Mouse (Mus musculus) embryonic facial prominence, embryonic 14.5 days (tissue): ENCODE results near the gene Cacna2d3. TPM values are rescaled to one million over a fixed set of nuclear protein-coding genes. Genes with fewer than 3 reads are reported as not detected.

ENCODE experiments used
- ATAC-seq: fragments of 200-750 bp; cut with Nextera tagmentation; 2 replicates; pipeline ENCODE4 v1.8.0; 2017; ENCODE audit warnings: low read depth, moderate number of reproducible peaks, moderate TSS enrichment
- DNase-seq: peaks from one replicate; pipeline ENCODE4 v3.0.0-alpha.2; 2015; ENCODE audit warnings: low spot score
- H3K27ac ChIP-seq: fragments of 300-500 bp; sonication (generic); replicated peaks from 2 replicates; pipeline ENCODE4 v1.5.1; 2014; ENCODE audit warnings: low read depth, mild to moderate bottlenecking, low read length, moderate library complexity
- H3K27me3 ChIP-seq: fragments of 300-500 bp; sonication (generic); replicated peaks from 2 replicates; pipeline ENCODE4 v1.6.1; 2014; ENCODE audit warnings: low read length; ENCODE audit not compliant: control insufficient read depth, insufficient read depth
- H3K36me3 ChIP-seq: fragments of 300-500 bp; sonication (generic); 2 replicates; pipeline ENCODE4 v1.6.1; 2014; ENCODE audit warnings: low read length, mixed read lengths; ENCODE audit not compliant: control insufficient read depth, insufficient read depth
- H3K4me1 ChIP-seq: fragments of 300-500 bp; sonication (generic); 2 replicates; pipeline ENCODE4 v1.6.1; 2014; ENCODE audit warnings: antibody characterized with exemption, low read length; ENCODE audit not compliant: control insufficient read depth, insufficient read depth
- H3K4me2 ChIP-seq: fragments of 300-500 bp; sonication (generic); 2 replicates; pipeline ENCODE4 v1.6.1; 2014; ENCODE audit warnings: low read depth, mild to moderate bottlenecking, low read length, moderate library complexity, mixed read lengths
- H3K4me3 ChIP-seq: fragments of 300-500 bp; sonication (generic); 2 replicates; pipeline ENCODE4 v1.5.1; 2014; ENCODE audit warnings: low read depth, mild to moderate bottlenecking, low read length
- H3K9ac ChIP-seq: fragments of 300-500 bp; sonication (generic); 2 replicates; pipeline ENCODE4 v1.6.1; 2014; ENCODE audit warnings: low read depth, mild to moderate bottlenecking, low read length, moderate library complexity, mixed read lengths
- H3K9me3 ChIP-seq: fragments of 300-500 bp; sonication (generic); 2 replicates; pipeline ENCODE4 v1.6.1; 2016; ENCODE audit warnings: low read length; ENCODE audit not compliant: control insufficient read depth
- WGBS: fragments of 180-500 bp; shearing (Covaris S2); extraction: QIAGEN DNeasy Blood & Tissue Kit; methylation state at CpG from one replicate; pipeline ENCODE4 v1.1.7; 2014; 5-methylcytosine and 5-hydroxymethylcytosine counted together
- polyA plus RNA-seq: library from polyadenylated mRNA; unstranded; fragments of >200 nt; fragmentation: Nextera tagmentation; extraction: Ambion mirVana; gene quantifications from 2 replicates; pipeline ENCODE4 v1.2.1, GENCODE M21; 2014

The Cacna2d3 gene
- polyA plus RNA-seq, 1 experiment from 2014 or later, result 16.4 TPM

- H3K4me2 ChIP-seq, result peak overlapping the region; percentile 24
- H3K27ac ChIP-seq, result peak overlapping the region; percentile 77
- WGBS, result 10% methylated on average over 4 of the region's 4 CpGs
- H3K36me3 ChIP-seq, result no peaks in the 10 kb centered on the region
- peaks cover 14% of the 10 kb centered on the region; the same call in 1 of the 2 replicates for H3K4me1 ChIP-seq
- H3K27me3 ChIP-seq, result no peaks in the 10 kb centered on the region
- no peaks in the 10 kb centered on the region for H3K9me3 ChIP-seq
- DNase-seq, result peak; percentile 86
- no peak overlapping the region for H3K4me3 ChIP-seq
- peak; percentile 67 for ATAC-seq
- no peak overlapping the region for H3K9ac ChIP-seq
Measured at GRCm38 (mm10) chr14:29442476-29442875, 279.2 kb downstream of the Cacna2d3 start.

- no peak overlapping the region for H3K27ac ChIP-seq
- no peak for DNase-seq
- no peak overlapping the region for H3K9ac ChIP-seq
- no peak overlapping the region for H3K4me2 ChIP-seq
- no peaks in the 10 kb centered on the region for H3K27me3 ChIP-seq
- 54% methylated on average over 7 of the region's 7 CpGs for WGBS
- no peak overlapping the region for H3K4me3 ChIP-seq
- H3K9me3 ChIP-seq, result no peaks in the 10 kb centered on the region
- peaks cover 12% of the 10 kb centered on the region; the same call in 1 of the 2 replicates for H3K4me1 ChIP-seq
- no peak for ATAC-seq
- H3K36me3 ChIP-seq, result no peaks in the 10 kb centered on the region
Measured at GRCm38 (mm10) chr14:29438666-29439065, 283.0 kb downstream of the Cacna2d3 start.

- H3K9ac ChIP-seq, result no peak overlapping the region
- H3K36me3 ChIP-seq, result no peaks in the 10 kb centered on the region
- H3K4me3 ChIP-seq, result no peak overlapping the region
- H3K4me2 ChIP-seq, result no peak overlapping the region
- H3K27me3 ChIP-seq, result no peaks in the 10 kb centered on the region
- H3K4me1 ChIP-seq, result peaks cover 11% of the 10 kb centered on the region; the same call in 1 of the 2 replicates
- no peaks in the 10 kb centered on the region for H3K9me3 ChIP-seq
- no peak overlapping the region for H3K27ac ChIP-seq
- WGBS, result 61% methylated on average over 3 of the region's 3 CpGs
- ATAC-seq (no peak), DNase-seq (no peak)
Measured at GRCm38 (mm10) chr14:29438251-29438650, 283.4 kb downstream of the Cacna2d3 start.

- DNase-seq, result no peak
- Histone ChIP-seq H3K27me3 (no peaks in the 10 kb centered on the region), H3K27ac (no peak overlapping the region), H3K36me3 (no peaks in the 10 kb centered on the region), H3K4me1 (no peaks in the 10 kb centered on the region), H3K9ac (no peak overlapping the region), H3K4me3 (no peak overlapping the region), H3K4me2 (no peak overlapping the region), H3K9me3 (no peaks in the 10 kb centered on the region)
- no peak for ATAC-seq
Measured at GRCm38 (mm10) chr14:29435203-29435602, 286.5 kb downstream of the Cacna2d3 start.

GRCm38 (mm10) chr14:29433716-29434115 lies 287.9 kb downstream of the Cacna2d3 start:
- ATAC-seq (no peak), DNase-seq (no peak)
- Histone ChIP-seq H3K9ac (no peak overlapping the region), H3K36me3 (no peaks in the 10 kb centered on the region), H3K27ac (no peak overlapping the region), H3K27me3 (no peaks in the 10 kb centered on the region), H3K4me3 (no peak overlapping the region), H3K9me3 (no peaks in the 10 kb centered on the region), H3K4me2 (no peak overlapping the region), H3K4me1 (no peaks in the 10 kb centered on the region)
- WGBS, result 78% methylated on average over 3 of the region's 3 CpGs

GRCm38 (mm10) chr14:29433076-29433714 lies 288.5 kb downstream of the Cacna2d3 start:
- 65% methylated on average over 5 of the region's 5 CpGs for WGBS
- ATAC-seq (no peak), DNase-seq (no peak)
- Histone ChIP-seq H3K4me2 (no peak overlapping the region), H3K9me3 (no peaks in the 10 kb centered on the region), H3K4me3 (no peak overlapping the region), H3K9ac (no peak overlapping the region), H3K4me1 (no peaks in the 10 kb centered on the region), H3K27ac (no peak overlapping the region), H3K27me3 (no peaks in the 10 kb centered on the region), H3K36me3 (no peaks in the 10 kb centered on the region)

- H3K36me3 ChIP-seq, result no peaks in the 10 kb centered on the region
- H3K27me3 ChIP-seq, result no peaks in the 10 kb centered on the region
- H3K4me1 ChIP-seq, result no peaks in the 10 kb centered on the region
- H3K4me3 ChIP-seq, result no peak overlapping the region
- no peak for ATAC-seq
- H3K4me2 ChIP-seq, result no peak overlapping the region
- no peak overlapping the region for H3K9ac ChIP-seq
- no peaks in the 10 kb centered on the region for H3K9me3 ChIP-seq
- DNase-seq, result no peak
- 63% methylated on average over 2 of the region's 2 CpGs for WGBS
- no peak overlapping the region for H3K27ac ChIP-seq
Measured at GRCm38 (mm10) chr14:29429788-29430187, 291.9 kb downstream of the Cacna2d3 start.

GRCm38 (mm10) chr14:29425666-29426065 lies 296.0 kb downstream of the Cacna2d3 start:
- DNase-seq, result no peak

GRCm38 (mm10) chr14:29425208-29425607 lies 296.5 kb downstream of the Cacna2d3 start:
- no peak overlapping the region for H3K27ac ChIP-seq
- DNase-seq, result no peak
- H3K36me3 ChIP-seq, result no peaks in the 10 kb centered on the region
- ATAC-seq, result no peak
- H3K27me3 ChIP-seq, result no peaks in the 10 kb centered on the region
- no peaks in the 10 kb centered on the region for H3K4me1 ChIP-seq
- H3K4me3 ChIP-seq, result no peak overlapping the region
- no peak overlapping the region for H3K9ac ChIP-seq
- 85% methylated on average over 3 of the region's 3 CpGs for WGBS
- no peaks in the 10 kb centered on the region for H3K9me3 ChIP-seq
- no peak overlapping the region for H3K4me2 ChIP-seq

More at GRCm38 (mm10) chr14:29425666-29426065, 296.0 kb downstream of the Cacna2d3 start:
- Histone ChIP-seq H3K27me3 (no peaks in the 10 kb centered on the region), H3K4me2 (no peak overlapping the region), H3K9me3 (no peaks in the 10 kb centered on the region), H3K36me3 (no peaks in the 10 kb centered on the region), H3K4me3 (no peak overlapping the region), H3K27ac (no peak overlapping the region), H3K4me1 (no peaks in the 10 kb centered on the region), H3K9ac (no peak overlapping the region)
- 71% methylated on average over 3 of the region's 3 CpGs for WGBS
- no peak for ATAC-seq
